Comparison of ENCODE assay signal across 27 mouse cellular contexts in the genomic region with DNA sequence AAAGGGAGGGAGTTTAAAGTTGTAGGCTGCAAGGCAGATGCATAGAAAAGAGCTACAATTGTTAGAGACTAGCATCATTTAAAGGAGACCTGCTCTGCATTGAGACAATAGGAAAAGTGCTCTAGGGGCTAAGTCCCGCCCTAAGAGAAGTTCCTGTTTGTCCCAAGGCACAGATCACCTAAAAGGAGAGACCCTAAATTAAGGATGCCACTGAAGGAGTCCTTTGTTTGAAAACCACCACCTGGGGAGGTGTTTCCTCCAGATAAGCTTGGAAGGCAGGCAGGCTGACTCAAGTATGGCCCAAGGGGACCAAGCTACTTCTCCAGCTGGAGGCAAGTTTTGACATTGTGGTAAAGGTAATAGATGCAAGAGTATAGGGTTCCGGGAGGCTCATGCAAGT. TPM values are rescaled to one million over a fixed set of nuclear protein-coding genes. Genes with fewer than 3 reads are reported as not detected.
DNase-seq lines count a peak whose midpoint lies in the region; ATAC-seq and TF ChIP-seq lines count a peak whose summit lies in the region.
"Had no signal": no experiment of that assay in that cellular context is flagged by ENCODE, and none has a peak within 500 bp of the region (broad histone marks: within the 10 kb centered on the region; RNA-seq: fewer than 3 reads in every experiment).

No protein-coding gene starts in this region.

- no peaks in the 10 kb centered on the region for H3K36me3 ChIP-seq in E14TG2a.4 (ENCODE audit: insufficient read depth, low read length)
- H3K36me3 ChIP-seq in embryonic facial prominence, embryonic 12.5 days: no peaks in the 10 kb centered on the region
- H3K36me3 ChIP-seq in forebrain, embryonic 15.5 days: no peaks in the 10 kb centered on the region
- H3K36me3 ChIP-seq: G1E; intestine, embryonic 15.5 days; kidney, embryonic 15.5 days had no signal

- H3K4me1 ChIP-seq in E14TG2a.4 (replicated peaks; ENCODE audit: low read depth, low read length): peaks cover 84% of the 10 kb centered on the region
- H3K4me1 ChIP-seq in embryonic facial prominence, embryonic 12.5 days: peaks cover 10% of the 10 kb centered on the region
- H3K4me1 ChIP-seq in forebrain, embryonic 15.5 days: peaks cover 5% of the 10 kb centered on the region; the same call in 1 of the 2 replicates
- H3K4me1 ChIP-seq: intestine, embryonic 15.5 days had no signal

- DNase-seq in ES-CJ7 (ENCODE audit: low read depth, low spot score) (peak; percentile 95), R1 (ENCODE audit: low read depth, low spot score) (peak; percentile 94), adipocyte (ENCODE audit: low spot score) (no peak)
- DNase-seq in left cerebral cortex, postnatal 4 days: no peak
- no peak for DNase-seq in gastrocnemius, adult 18-20 months (ENCODE audit: low spot score)
- DNase-seq: adrenal gland, adult 2 months; adrenal gland, postnatal 25 days; B cell, adult 2 months; cerebellum, adult 2 months; cerebellum, postnatal 25 days; gastrocnemius, postnatal 36 days; heart, adult 11 months; heart, postnatal 36 days; kidney, adult 18-20 months had no signal

- no peaks in the 10 kb centered on the region for H3K9me3 ChIP-seq in E14TG2a.4 (ENCODE audit: low read length)
- H3K9me3 ChIP-seq in embryonic facial prominence, embryonic 12.5 days: no peaks in the 10 kb centered on the region
- H3K9me3 ChIP-seq in forebrain, embryonic 15.5 days: no peaks in the 10 kb centered on the region
- H3K9me3 ChIP-seq: G1E; heart, embryonic 13.5 days; hindbrain, embryonic 13.5 days; intestine, embryonic 15.5 days; kidney, embryonic 15.5 days had no signal

- ATAC-seq in embryonic facial prominence, embryonic 12.5 days (ENCODE audit: insufficient number of reproducible peaks, insufficient read depth, low FRiP score, low TSS enrichment): no peak
- no peak for ATAC-seq in forebrain, embryonic 15.5 days (replicated peaks)
- ATAC-seq: activated CD4-positive, CD25-positive, alpha-beta regulatory T cell, adult 4 months; CD4-positive, CD25-positive, alpha-beta regulatory T cell, adult 4 months; forebrain, embryonic 16.5 days; intestine, embryonic 15.5 days had no signal

- no peaks in the 10 kb centered on the region for H3K27me3 ChIP-seq in E14TG2a.4 (ENCODE audit: insufficient read depth, low read length)
- H3K27me3 ChIP-seq in embryonic facial prominence, embryonic 12.5 days: no peaks in the 10 kb centered on the region
- no peaks in the 10 kb centered on the region for H3K27me3 ChIP-seq in forebrain, embryonic 15.5 days
- H3K27me3 ChIP-seq: heart, embryonic 13.5 days; hindbrain, embryonic 13.5 days; intestine, embryonic 15.5 days; kidney, embryonic 15.5 days had no signal

- WGBS in embryonic facial prominence, embryonic 12.5 days: 46% methylated on average over 2 of the region's 2 CpGs
- 68% methylated on average over 2 of the region's 2 CpGs for WGBS in forebrain, embryonic 15.5 days

- intact Hi-C loops in left cerebral cortex, postnatal 4 days (cut with DNase I): no loop called here

- H3K27ac ChIP-seq in embryonic facial prominence, embryonic 12.5 days: 0 out of 2 replicates have a peak overlapping the region, but pooled peaks have one; percentile 23
- no peak overlapping the region for H3K27ac ChIP-seq in forebrain, embryonic 15.5 days (replicated peaks)
- H3K27ac ChIP-seq: heart, embryonic 13.5 days; hindbrain, embryonic 13.5 days; intestine, embryonic 15.5 days; kidney, embryonic 15.5 days had no signal

- H3K4me2 ChIP-seq in embryonic facial prominence, embryonic 12.5 days (replicated peaks): no peak overlapping the region
- no peak overlapping the region for H3K4me2 ChIP-seq in forebrain, embryonic 15.5 days (replicated peaks)
- H3K4me2 ChIP-seq: heart, embryonic 13.5 days; hindbrain, embryonic 13.5 days; intestine, embryonic 15.5 days; kidney, embryonic 15.5 days had no signal

- TF ChIP-seq CTCF in E14TG2a.4 (conservative IDR thresholded peaks at IDR 0.05; ENCODE audit: low read length): no peak

- peak overlapping the region; percentile 54 for H3K4me3 ChIP-seq in E14TG2a.4 (replicated peaks; ENCODE audit: low read length)
- no peak overlapping the region for H3K4me3 ChIP-seq in embryonic facial prominence, embryonic 12.5 days
- no peak overlapping the region for H3K4me3 ChIP-seq in forebrain, embryonic 15.5 days
- H3K4me3 ChIP-seq: heart, embryonic 13.5 days; hindbrain, embryonic 13.5 days; intestine, embryonic 15.5 days; kidney, embryonic 15.5 days had no signal

- H3K9ac ChIP-seq in embryonic facial prominence, embryonic 12.5 days: no peak overlapping the region
- H3K9ac ChIP-seq in forebrain, embryonic 15.5 days (replicated peaks): no peak overlapping the region
- H3K9ac ChIP-seq: heart, embryonic 13.5 days; hindbrain, embryonic 13.5 days; intestine, embryonic 15.5 days; kidney, embryonic 15.5 days had no signal

RNA-seq across cellular contexts. Expression of a gene that starts 5.6 kb away (rescaled TPM):
- 26.3 and 29.2 TPM in 2 replicates for polyA plus RNA-seq in embryonic facial prominence, embryonic 12.5 days (2016; fragmentation: Nextera tagmentation; extraction: Ambion mirVana)
- 10 to 100 TPM; 23.0 to 25.0 TPM for total RNA-seq in left cerebral cortex, postnatal 4 days (2021)
- polyA plus RNA-seq in forebrain, embryonic 15.5 days (2015; fragmentation: Nextera tagmentation; extraction: Ambion mirVana): 32.3 and 34.4 TPM in 2 replicates
- total RNA-seq in gastrocnemius, adult 18-20 months (2021): 1 to 10 TPM; 8.6 to 9.4 TPM

RNA-seq across cellular contexts. Expression of a gene that starts 18.7 kb away (rescaled TPM):
- polyA plus RNA-seq in embryonic facial prominence, embryonic 12.5 days (2016; fragmentation: Nextera tagmentation; extraction: Ambion mirVana): 0.29 and 0.52 TPM in 2 replicates
- total RNA-seq in left cerebral cortex, postnatal 4 days (2021): 1 to 10 TPM in 1 of 2 experiments, under 1 TPM in 1; 0.54 to 1.1 TPM
- 0.54 and 0.60 TPM in 2 replicates for polyA plus RNA-seq in forebrain, embryonic 15.5 days (2015; fragmentation: Nextera tagmentation; extraction: Ambion mirVana)
- total RNA-seq in gastrocnemius, adult 18-20 months (2021): 10 to 100 TPM; 30.3 to 31.4 TPM
- polyA plus RNA-seq: G1E had no signal

RNA-seq across cellular contexts. Expression of a gene that starts 42.0 kb away (rescaled TPM):
- not detected in 2 replicates for polyA plus RNA-seq in embryonic facial prominence, embryonic 12.5 days (2016; fragmentation: Nextera tagmentation; extraction: Ambion mirVana)
- not detected for total RNA-seq in left cerebral cortex, postnatal 4 days (2021)
- not detected in 2 replicates for polyA plus RNA-seq in forebrain, embryonic 15.5 days (2015; fragmentation: Nextera tagmentation; extraction: Ambion mirVana)
- total RNA-seq in gastrocnemius, adult 18-20 months (2021): under 1 TPM in 1 of 2 experiments, not detected in 1; 0.71 TPM
- total RNA-seq: adrenal gland, postnatal 25 days; G1E; gastrocnemius, postnatal 36 days; heart, postnatal 36 days had no signal
- polyA plus RNA-seq: activated CD4-positive, CD25-positive, alpha-beta regulatory T cell, adult 4 months; CD4-positive, CD25-positive, alpha-beta regulatory T cell, adult 4 months; forebrain, embryonic 11.5 days; forebrain, embryonic 16.5 days; G1E; heart, embryonic 13.5 days; heart, postnatal 0 days; hindbrain, embryonic 13.5 days had no signal

Comparison
In these comparisons a context has a peak if more than half of its experiments do, and no peak if none do; other contexts are left out.
1. DNase-seq: peak in ES-CJ7 (single experiment) and R1 (single experiment); none in left cerebral cortex, postnatal 4 days (single experiment), adipocyte (single experiment) and gastrocnemius, adult 18-20 months (single experiment).
2. RNA of a gene that starts 18.7 kb away (total RNA-seq): 30.3 to 31.4 TPM in gastrocnemius, adult 18-20 months; 0.54 to 1.1 TPM in left cerebral cortex, postnatal 4 days; every median in the first group is over 10 times any median in the second.